Mouse (Mus musculus): ENCODE measurements around the gene Rasgef1c. TPM values are rescaled to one million over a fixed set of nuclear protein-coding genes. Genes with fewer than 3 reads are reported as not detected.

Gene Rasgef1c
- total and polyA plus RNA-seq, 2 experiments: not detected

DNA sequence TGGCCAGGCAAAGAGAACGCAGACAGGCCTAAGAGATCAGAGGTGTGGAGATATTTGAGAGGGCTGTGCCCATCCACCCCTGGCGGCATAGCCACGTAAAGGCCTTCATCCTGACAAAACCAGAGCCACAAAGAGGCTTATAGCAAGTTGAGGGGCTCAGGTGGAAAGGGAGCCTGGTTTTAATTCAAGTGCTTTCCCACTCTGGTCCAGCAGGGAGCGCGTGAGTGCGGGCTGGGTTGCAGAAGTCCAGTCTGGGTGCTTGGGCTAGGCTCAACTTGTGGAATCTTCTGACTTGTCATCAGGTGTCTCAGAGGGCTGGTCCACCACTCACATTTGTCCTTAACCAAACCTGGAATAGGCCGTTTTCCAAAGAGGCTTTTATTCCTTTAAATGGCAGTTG is 1.7 kb downstream of the Rasgef1c start:
- Histone ChIP-seq H3K79me2 (ENCODE audit: control insufficient read depth, insufficient read depth, low read length) (no peaks in the 10 kb centered on the region), H3K4me1 (ENCODE audit: control insufficient read depth, insufficient read depth, low read length) (0 out of 2 replicates have a peak, but pooled peaks cover 1% of the 10 kb centered on the region), H3K9ac (ENCODE audit: low read depth, low read length) (no peak overlapping the region), H3K4me3 (ENCODE audit: insufficient read depth, low read depth, low read length) (no peak overlapping the region), H3K36me3 (ENCODE audit: control insufficient read depth, insufficient read depth, low read length) (no peaks in the 10 kb centered on the region), H3K27me3 (ENCODE audit: control insufficient read depth, insufficient read depth, low read length) (0 out of 2 replicates have a peak, but pooled peaks cover 6% of the 10 kb centered on the region), H3K27ac (replicated peaks; ENCODE audit: insufficient read depth, low read depth, low read length) (no peak overlapping the region)
- 15% methylated on average over 7 of the region's 7 CpGs for WGBS
- peak; percentile 9 for DNase-seq (ENCODE audit: extremely low read depth, low read depth, low spot score)
- TF ChIP-seq CTCF (IDR thresholded peaks at IDR 0.05; ENCODE audit: low read depth, low read length) (peak; percentile 79), POLR2A (IDR thresholded peaks at IDR 0.05; ENCODE audit: extremely low read depth, insufficient read depth, low read length) (no peak)

- no peak overlapping the region for H3K4me3 ChIP-seq (ENCODE audit: insufficient read depth, low read depth, low read length)
- 76% methylated on average over 15 of the region's 15 CpGs for WGBS
- H3K4me1 ChIP-seq (ENCODE audit: control insufficient read depth, insufficient read depth, low read length): no peaks in the 10 kb centered on the region
- H3K36me3 ChIP-seq (ENCODE audit: control insufficient read depth, insufficient read depth, low read length): no peaks in the 10 kb centered on the region
- H3K9ac ChIP-seq (ENCODE audit: low read depth, low read length): no peak overlapping the region
- no peak overlapping the region for H3K27ac ChIP-seq (replicated peaks; ENCODE audit: insufficient read depth, low read depth, low read length)
- no peak for DNase-seq (ENCODE audit: extremely low read depth, low read depth, low spot score)
- H3K27me3 ChIP-seq (ENCODE audit: control insufficient read depth, insufficient read depth, low read length): no peaks in the 10 kb centered on the region; the same call in 1 of the 2 replicates
- no peaks in the 10 kb centered on the region for H3K79me2 ChIP-seq (ENCODE audit: control insufficient read depth, insufficient read depth, low read length)
- TF ChIP-seq POLR2A (IDR thresholded peaks at IDR 0.05; ENCODE audit: extremely low read depth, insufficient read depth, low read length) (no peak), CTCF (IDR thresholded peaks at IDR 0.05; ENCODE audit: low read depth, low read length) (no peak)
Measured at GRCm38 (mm10) chr11:49918521-49919180, 17.0 kb downstream of the Rasgef1c start.

DNA sequence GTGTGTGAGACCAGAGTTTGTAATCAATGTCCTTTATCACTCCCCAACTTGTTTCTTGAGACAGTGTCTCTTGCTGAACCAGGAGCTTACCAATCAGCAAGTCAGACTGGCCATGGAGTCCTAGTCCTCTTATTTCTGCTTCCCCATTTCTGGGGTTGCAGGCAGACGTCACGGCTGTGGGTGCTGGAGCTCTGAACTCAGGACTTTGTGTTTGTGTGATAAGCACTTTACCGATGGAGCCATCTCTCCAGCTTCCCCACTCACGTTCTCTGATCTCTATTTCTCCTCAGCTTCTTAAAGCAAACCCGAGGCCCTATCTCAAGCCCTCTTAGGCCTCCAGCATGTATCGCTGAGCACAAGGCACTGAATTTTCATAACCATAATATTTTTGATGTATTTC is 17.7 kb downstream of the Rasgef1c start:
- no peaks in the 10 kb centered on the region for H3K36me3 ChIP-seq (ENCODE audit: control insufficient read depth, insufficient read depth, low read length)
- H3K27me3 ChIP-seq (ENCODE audit: control insufficient read depth, insufficient read depth, low read length): no peaks in the 10 kb centered on the region; the same call in 1 of the 2 replicates
- H3K9ac ChIP-seq (ENCODE audit: low read depth, low read length): no peak overlapping the region
- no peaks in the 10 kb centered on the region for H3K79me2 ChIP-seq (ENCODE audit: control insufficient read depth, insufficient read depth, low read length)
- DNase-seq (ENCODE audit: extremely low read depth, low read depth, low spot score): no peak
- H3K4me3 ChIP-seq (ENCODE audit: insufficient read depth, low read depth, low read length): no peak overlapping the region
- TF ChIP-seq CTCF (IDR thresholded peaks at IDR 0.05; ENCODE audit: low read depth, low read length) (no peak), POLR2A (IDR thresholded peaks at IDR 0.05; ENCODE audit: extremely low read depth, insufficient read depth, low read length) (no peak)
- H3K4me1 ChIP-seq (ENCODE audit: control insufficient read depth, insufficient read depth, low read length): no peaks in the 10 kb centered on the region
- H3K27ac ChIP-seq (replicated peaks; ENCODE audit: insufficient read depth, low read depth, low read length): no peak overlapping the region
- WGBS: 82% methylated on average over 6 of the region's 6 CpGs

- no peak overlapping the region for H3K27ac ChIP-seq (replicated peaks; ENCODE audit: insufficient read depth, low read depth, low read length)
- no peak for DNase-seq (ENCODE audit: extremely low read depth, low read depth, low spot score)
- 90% methylated on average over 9 of the region's 9 CpGs for WGBS
Measured at GRCm38 (mm10) chr11:49923539-49923938, 21.9 kb downstream of the Rasgef1c start.

DNA sequence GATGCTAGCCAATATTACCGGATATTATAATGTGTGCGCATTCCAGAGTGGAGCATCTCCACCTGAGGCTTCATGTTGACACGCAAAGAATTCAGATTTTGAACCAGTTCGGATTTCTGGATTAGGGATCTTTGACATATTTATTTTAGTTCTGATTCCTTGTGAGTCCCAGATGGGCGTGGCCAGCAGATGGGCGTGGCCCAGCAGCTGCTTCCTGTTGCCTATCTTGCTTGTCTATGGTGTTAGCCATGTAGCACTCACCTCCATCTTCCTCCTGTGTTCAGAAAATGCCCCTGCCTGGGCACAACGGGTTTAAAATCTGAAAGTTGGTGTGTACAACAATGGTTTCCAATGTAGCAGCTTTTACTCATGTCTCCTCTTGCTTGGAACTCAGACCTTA is 24.5 kb downstream of the Rasgef1c start:
- H3K27ac ChIP-seq (replicated peaks; ENCODE audit: insufficient read depth, low read depth, low read length): no peak overlapping the region
- TF ChIP-seq POLR2A (IDR thresholded peaks at IDR 0.05; ENCODE audit: extremely low read depth, insufficient read depth, low read length) (no peak), CTCF (IDR thresholded peaks at IDR 0.05; ENCODE audit: low read depth, low read length) (no peak)
- H3K36me3 ChIP-seq (ENCODE audit: control insufficient read depth, insufficient read depth, low read length): no peaks in the 10 kb centered on the region
- no peaks in the 10 kb centered on the region for H3K79me2 ChIP-seq (ENCODE audit: control insufficient read depth, insufficient read depth, low read length)
- no peaks in the 10 kb centered on the region for H3K4me1 ChIP-seq (ENCODE audit: control insufficient read depth, insufficient read depth, low read length)
- 71% methylated on average over 7 of the region's 7 CpGs for WGBS
- no peak overlapping the region for H3K9ac ChIP-seq (ENCODE audit: low read depth, low read length)
- H3K27me3 ChIP-seq (ENCODE audit: control insufficient read depth, insufficient read depth, low read length): peaks cover 8% of the 10 kb centered on the region; the same call in 1 of the 2 replicates
- no peak for DNase-seq (ENCODE audit: extremely low read depth, low read depth, low spot score)
- H3K4me3 ChIP-seq (ENCODE audit: insufficient read depth, low read depth, low read length): no peak overlapping the region

More at GRCm38 (mm10) chr11:49923539-49923938, 21.9 kb downstream of the Rasgef1c start:
- Histone ChIP-seq H3K79me2 (ENCODE audit: control insufficient read depth, insufficient read depth, low read length) (no peaks in the 10 kb centered on the region), H3K9ac (ENCODE audit: low read depth, low read length) (no peak overlapping the region), H3K4me1 (ENCODE audit: control insufficient read depth, insufficient read depth, low read length) (no peaks in the 10 kb centered on the region), H3K36me3 (ENCODE audit: control insufficient read depth, insufficient read depth, low read length) (no peaks in the 10 kb centered on the region), H3K4me3 (ENCODE audit: insufficient read depth, low read depth, low read length) (no peak overlapping the region), H3K27me3 (ENCODE audit: control insufficient read depth, insufficient read depth, low read length) (peaks cover 8% of the 10 kb centered on the region; the same call in 1 of the 2 replicates)
- TF ChIP-seq CTCF (IDR thresholded peaks at IDR 0.05; ENCODE audit: low read depth, low read length) (no peak), POLR2A (IDR thresholded peaks at IDR 0.05; ENCODE audit: extremely low read depth, insufficient read depth, low read length) (no peak)

- 61% methylated on average over 4 of the region's 4 CpGs for WGBS
- no peak for DNase-seq (ENCODE audit: extremely low read depth, low read depth, low spot score)
- Histone ChIP-seq H3K4me1 (ENCODE audit: control insufficient read depth, insufficient read depth, low read length) (no peaks in the 10 kb centered on the region), H3K4me3 (ENCODE audit: insufficient read depth, low read depth, low read length) (no peak overlapping the region), H3K27me3 (ENCODE audit: control insufficient read depth, insufficient read depth, low read length) (peaks cover 8% of the 10 kb centered on the region; the same call in 1 of the 2 replicates), H3K9ac (ENCODE audit: low read depth, low read length) (no peak overlapping the region), H3K27ac (replicated peaks; ENCODE audit: insufficient read depth, low read depth, low read length) (no peak overlapping the region), H3K36me3 (ENCODE audit: control insufficient read depth, insufficient read depth, low read length) (no peaks in the 10 kb centered on the region), H3K79me2 (ENCODE audit: control insufficient read depth, insufficient read depth, low read length) (no peaks in the 10 kb centered on the region)
- TF ChIP-seq POLR2A (IDR thresholded peaks at IDR 0.05; ENCODE audit: extremely low read depth, insufficient read depth, low read length): no peak
- TF ChIP-seq CTCF (IDR thresholded peaks at IDR 0.05; ENCODE audit: low read depth, low read length): no peak
Measured at GRCm38 (mm10) chr11:49927169-49927568, 25.5 kb downstream of the Rasgef1c start.

Data from liver, adult 2 months (tissue).